Mouse (Mus musculus): ENCODE measurements around the gene 1700122O11Rik. TPM values are rescaled to one million over a fixed set of nuclear protein-coding genes. Genes with fewer than 3 reads are reported as not detected.

The 1700122O11Rik gene
- polyA plus RNA-seq, 1 experiment, result not detected

DNA sequence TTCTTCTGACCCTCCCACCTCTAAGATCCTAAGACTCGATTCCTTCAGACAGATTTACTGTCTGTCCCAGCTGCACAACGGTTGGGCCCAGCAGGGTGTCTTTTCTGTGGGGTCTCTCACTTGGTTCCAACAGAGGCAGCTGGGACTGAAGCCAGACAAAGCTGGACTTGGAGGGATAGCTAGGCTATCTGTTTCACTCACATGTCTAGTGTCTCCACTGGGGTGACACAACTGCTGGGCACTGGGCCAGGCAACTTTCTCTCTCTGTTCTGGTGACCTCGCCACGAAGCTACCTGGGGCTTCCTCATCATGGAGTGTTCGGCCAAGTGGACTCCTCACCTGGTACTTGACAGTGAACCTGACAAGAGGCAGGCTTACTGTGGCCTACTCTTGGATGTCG lies 10.4 kb downstream of the 1700122O11Rik start:
- Histone ChIP-seq H3K4me3 (ENCODE audit: extremely low read depth, insufficient read depth, insufficient read length) (no peak overlapping the region), H3K36me3 (ENCODE audit: control insufficient read depth, insufficient read depth, low read length) (no peaks in the 10 kb centered on the region), H3K27ac (ENCODE audit: insufficient read depth, low read length) (no peak overlapping the region), H3K4me1 (ENCODE audit: control insufficient read depth, insufficient read depth, insufficient read length) (peaks cover 5% of the 10 kb centered on the region; the same call in 1 of the 2 replicates), H3K27me3 (ENCODE audit: control insufficient read depth, insufficient read depth, low read length) (peaks cover 7% of the 10 kb centered on the region)
- TF ChIP-seq POLR2A (IDR thresholded peaks at IDR 0.05; ENCODE audit: low read depth, low read length), result no peak
- TF ChIP-seq CTCF (IDR thresholded peaks at IDR 0.05; ENCODE audit: extremely low read depth, insufficient read depth, insufficient read length, insufficient replicate concordance), result no peak
- 76% methylated on average over 6 of the region's 6 CpGs for WGBS
- no peak for DNase-seq (ENCODE audit: low read depth in 1 of 2, low spot score in 2 of 2)

DNA sequence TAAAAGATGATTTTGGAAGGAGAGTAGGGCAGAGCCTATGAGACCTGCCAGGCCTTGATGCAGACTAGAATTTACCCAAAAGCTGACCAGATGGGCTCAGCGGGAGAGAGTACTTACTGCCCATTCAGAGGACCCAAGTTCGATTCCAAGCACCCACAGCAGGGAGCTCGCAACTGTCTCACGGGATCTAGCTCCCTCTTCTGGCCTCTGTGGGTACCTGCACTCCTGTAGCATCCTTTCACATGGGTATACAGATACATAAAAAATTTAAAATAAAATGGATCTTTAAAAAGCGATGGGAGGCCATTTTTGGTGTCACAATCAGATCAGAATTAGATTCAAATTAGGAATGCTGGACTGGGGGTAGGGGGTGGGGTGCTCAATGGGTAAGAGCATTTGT lies 11.1 kb downstream of the 1700122O11Rik start:
- WGBS, result 88% methylated on average over 5 of the region's 5 CpGs
- TF ChIP-seq CTCF (IDR thresholded peaks at IDR 0.05; ENCODE audit: extremely low read depth, insufficient read depth, insufficient read length, insufficient replicate concordance), result no peak
- no peak for TF ChIP-seq POLR2A (IDR thresholded peaks at IDR 0.05; ENCODE audit: low read depth, low read length)
- DNase-seq (ENCODE audit: low read depth in 1 of 2, low spot score in 2 of 2), result no peak
- peaks cover 5% of the 10 kb centered on the region; the same call in 1 of the 2 replicates for H3K4me1 ChIP-seq (ENCODE audit: control insufficient read depth, insufficient read depth, insufficient read length)
- no peak overlapping the region for H3K27ac ChIP-seq (ENCODE audit: insufficient read depth, low read length)
- H3K27me3 ChIP-seq (ENCODE audit: control insufficient read depth, insufficient read depth, low read length), result peaks cover 4% of the 10 kb centered on the region
- H3K4me3 ChIP-seq (ENCODE audit: extremely low read depth, insufficient read depth, insufficient read length), result no peak overlapping the region
- no peaks in the 10 kb centered on the region for H3K36me3 ChIP-seq (ENCODE audit: control insufficient read depth, insufficient read depth, low read length)

DNA sequence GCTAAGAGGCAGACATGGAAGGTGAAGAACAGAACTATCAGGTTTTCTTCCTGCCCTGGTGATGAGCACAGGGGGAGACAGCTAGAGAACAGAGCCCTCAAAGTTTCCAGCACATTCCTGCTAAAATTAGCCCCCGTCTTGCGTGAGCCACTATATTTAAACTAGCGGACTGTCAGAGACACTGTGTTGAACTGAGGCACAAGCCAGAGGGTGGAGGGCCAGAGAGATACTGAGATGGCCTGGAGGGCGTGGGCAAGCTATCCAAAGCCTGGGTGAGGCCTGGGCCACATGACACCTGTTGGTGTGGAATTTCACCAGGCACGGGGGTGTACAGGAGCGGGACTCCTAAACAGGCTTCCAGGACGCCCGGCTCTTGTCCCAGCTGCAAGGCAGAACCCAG lies 14.0 kb downstream of the 1700122O11Rik start:
- WGBS, result 92% methylated on average over 8 of the region's 8 CpGs

DNA sequence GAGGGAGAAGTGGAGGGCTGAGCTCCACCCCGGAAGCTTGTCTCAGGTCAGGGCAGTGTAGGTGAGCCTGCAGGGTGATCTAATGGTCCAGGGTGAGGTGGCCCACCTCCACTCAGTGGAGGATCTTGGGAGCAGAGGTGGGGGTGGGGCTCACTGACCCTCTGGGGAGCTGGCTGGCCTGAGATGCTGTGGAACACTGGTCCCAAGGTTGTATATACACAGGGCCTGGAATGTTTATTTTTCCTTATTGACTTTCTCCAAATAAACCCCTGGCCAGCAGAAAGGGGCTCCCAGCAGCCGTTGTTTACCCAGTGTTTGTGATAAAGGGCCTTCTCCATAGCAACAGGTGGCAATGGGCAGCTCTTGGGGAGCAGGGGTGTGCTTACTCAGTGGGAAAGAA lies 18.5 kb downstream of the 1700122O11Rik start:
- TF ChIP-seq POLR2A (IDR thresholded peaks at IDR 0.05; ENCODE audit: low read depth, low read length), result no peak
- no peak for TF ChIP-seq CTCF (IDR thresholded peaks at IDR 0.05; ENCODE audit: extremely low read depth, insufficient read depth, insufficient read length, insufficient replicate concordance)
- H3K4me3 ChIP-seq (ENCODE audit: extremely low read depth, insufficient read depth, insufficient read length), result no peak overlapping the region
- no peaks in the 10 kb centered on the region for H3K27me3 ChIP-seq (ENCODE audit: control insufficient read depth, insufficient read depth, low read length)
- 62% methylated on average over 2 of the region's 2 CpGs for WGBS
- H3K4me1 ChIP-seq (ENCODE audit: control insufficient read depth, insufficient read depth, insufficient read length), result no peaks in the 10 kb centered on the region
- no peak for DNase-seq (ENCODE audit: low read depth in 1 of 2, low spot score in 2 of 2)
- H3K36me3 ChIP-seq (ENCODE audit: control insufficient read depth, insufficient read depth, low read length), result no peaks in the 10 kb centered on the region
- no peak overlapping the region for H3K27ac ChIP-seq (ENCODE audit: insufficient read depth, low read length)

More for the DNA sequence above, 14.0 kb downstream of the 1700122O11Rik start:
- H3K4me1 ChIP-seq (ENCODE audit: control insufficient read depth, insufficient read depth, insufficient read length), result no peaks in the 10 kb centered on the region
- H3K36me3 ChIP-seq (ENCODE audit: control insufficient read depth, insufficient read depth, low read length), result no peaks in the 10 kb centered on the region
- H3K27ac ChIP-seq (ENCODE audit: insufficient read depth, low read length), result no peak overlapping the region
- no peaks in the 10 kb centered on the region for H3K27me3 ChIP-seq (ENCODE audit: control insufficient read depth, insufficient read depth, low read length)
- no peak overlapping the region for H3K4me3 ChIP-seq (ENCODE audit: extremely low read depth, insufficient read depth, insufficient read length)
- no peak for DNase-seq (ENCODE audit: low read depth in 1 of 2, low spot score in 2 of 2)
- TF ChIP-seq CTCF (IDR thresholded peaks at IDR 0.05; ENCODE audit: extremely low read depth, insufficient read depth, insufficient read length, insufficient replicate concordance) (no peak), POLR2A (IDR thresholded peaks at IDR 0.05; ENCODE audit: low read depth, low read length) (no peak)

DNA sequence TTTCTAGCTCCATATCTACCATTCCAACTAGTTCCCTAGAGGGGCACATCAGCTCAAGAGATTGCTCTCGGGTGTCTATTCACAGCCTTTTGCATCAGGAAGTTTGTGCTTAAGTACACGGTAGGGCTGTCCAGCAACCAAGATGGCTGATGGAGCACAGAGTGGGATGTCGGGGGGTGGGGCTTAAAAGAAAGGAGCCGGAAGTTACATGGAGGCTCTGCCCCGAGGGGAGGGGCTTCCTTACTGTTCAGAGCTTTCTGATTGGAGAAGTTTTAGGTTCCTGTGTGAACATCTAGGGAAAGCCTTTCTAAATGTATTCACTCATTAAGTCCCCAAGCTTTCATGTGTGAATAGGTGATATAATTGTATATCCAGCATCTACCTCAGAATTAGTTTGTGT lies 21.5 kb downstream of the 1700122O11Rik start:
- Histone ChIP-seq H3K4me1 (ENCODE audit: control insufficient read depth, insufficient read depth, insufficient read length) (no peaks in the 10 kb centered on the region), H3K36me3 (ENCODE audit: control insufficient read depth, insufficient read depth, low read length) (no peaks in the 10 kb centered on the region), H3K4me3 (ENCODE audit: extremely low read depth, insufficient read depth, insufficient read length) (no peak overlapping the region), H3K27ac (ENCODE audit: insufficient read depth, low read length) (no peak overlapping the region), H3K27me3 (ENCODE audit: control insufficient read depth, insufficient read depth, low read length) (no peaks in the 10 kb centered on the region)
- no peak for TF ChIP-seq CTCF (IDR thresholded peaks at IDR 0.05; ENCODE audit: extremely low read depth, insufficient read depth, insufficient read length, insufficient replicate concordance)
- no peak for TF ChIP-seq POLR2A (IDR thresholded peaks at IDR 0.05; ENCODE audit: low read depth, low read length)
- 79% methylated on average over 5 of the region's 5 CpGs for WGBS
- DNase-seq (ENCODE audit: low read depth in 1 of 2, low spot score in 2 of 2), result no peak

DNA sequence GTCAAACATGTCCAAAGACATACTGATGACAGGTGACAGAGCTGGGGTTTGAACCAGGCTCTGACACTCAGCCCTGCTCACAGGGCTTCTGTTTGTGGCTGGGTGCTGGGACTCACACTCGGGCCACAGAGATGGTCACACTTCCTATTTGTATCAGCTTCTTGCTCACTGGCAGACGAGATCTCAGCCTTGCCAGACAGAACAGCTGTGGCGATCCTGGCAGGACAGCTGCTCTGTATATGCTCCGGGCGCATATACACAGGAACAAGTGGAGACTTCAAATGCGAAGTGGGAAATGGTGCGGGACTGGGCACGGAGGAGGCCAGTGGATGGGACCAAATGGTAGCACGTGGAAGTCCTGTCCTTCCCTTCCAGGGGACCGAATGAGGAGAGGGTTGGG lies 25.5 kb downstream of the 1700122O11Rik start:
- H3K27me3 ChIP-seq (ENCODE audit: control insufficient read depth, insufficient read depth, low read length), result no peaks in the 10 kb centered on the region
- WGBS, result 81% methylated on average over 10 of the region's 10 CpGs
- TF ChIP-seq CTCF (IDR thresholded peaks at IDR 0.05; ENCODE audit: extremely low read depth, insufficient read depth, insufficient read length, insufficient replicate concordance) (no peak), POLR2A (IDR thresholded peaks at IDR 0.05; ENCODE audit: low read depth, low read length) (no peak)
- no peak for DNase-seq (ENCODE audit: low read depth in 1 of 2, low spot score in 2 of 2)
- no peak overlapping the region for H3K4me3 ChIP-seq (ENCODE audit: extremely low read depth, insufficient read depth, insufficient read length)
- no peaks in the 10 kb centered on the region for H3K4me1 ChIP-seq (ENCODE audit: control insufficient read depth, insufficient read depth, insufficient read length)
- no peak overlapping the region for H3K27ac ChIP-seq (ENCODE audit: insufficient read depth, low read length)
- no peaks in the 10 kb centered on the region for H3K36me3 ChIP-seq (ENCODE audit: control insufficient read depth, insufficient read depth, low read length)

DNA sequence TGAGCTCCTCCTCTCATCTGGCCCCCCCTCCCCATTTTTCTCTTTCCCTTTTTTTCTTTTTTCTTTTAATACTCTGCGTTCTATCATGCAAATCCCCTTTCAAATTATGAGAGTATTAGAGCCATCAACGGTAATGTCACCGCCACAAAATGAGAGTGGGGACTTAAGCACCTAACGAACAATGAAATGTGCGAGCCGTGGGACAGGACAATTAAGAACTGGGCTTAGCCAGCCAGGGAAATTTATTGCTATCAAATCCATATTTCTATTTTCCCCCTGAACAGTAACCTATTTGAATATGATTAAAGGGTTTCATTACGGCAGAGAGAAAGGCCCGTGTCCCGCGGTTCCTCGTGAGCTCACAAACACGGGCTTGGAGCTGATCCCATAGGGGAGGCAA lies 27.0 kb downstream of the 1700122O11Rik start:
- Histone ChIP-seq H3K4me3 (ENCODE audit: extremely low read depth, insufficient read depth, insufficient read length) (no peak overlapping the region), H3K4me1 (ENCODE audit: control insufficient read depth, insufficient read depth, insufficient read length) (no peaks in the 10 kb centered on the region), H3K36me3 (ENCODE audit: control insufficient read depth, insufficient read depth, low read length) (no peaks in the 10 kb centered on the region), H3K27me3 (ENCODE audit: control insufficient read depth, insufficient read depth, low read length) (no peaks in the 10 kb centered on the region), H3K27ac (ENCODE audit: insufficient read depth, low read length) (no peak overlapping the region)
- 90% methylated on average over 12 of the region's 12 CpGs for whole genome bisulfite sequencing
- no peak for TF ChIP-seq POLR2A (IDR thresholded peaks at IDR 0.05; ENCODE audit: low read depth, low read length)
- no peak for TF ChIP-seq CTCF (IDR thresholded peaks at IDR 0.05; ENCODE audit: extremely low read depth, insufficient read depth, insufficient read length, insufficient replicate concordance)
- DNase-seq (ENCODE audit: low read depth in 1 of 2, low spot score in 2 of 2), result no peak

Measured in spleen, adult 2 months (tissue).